In the genomic region with DNA sequence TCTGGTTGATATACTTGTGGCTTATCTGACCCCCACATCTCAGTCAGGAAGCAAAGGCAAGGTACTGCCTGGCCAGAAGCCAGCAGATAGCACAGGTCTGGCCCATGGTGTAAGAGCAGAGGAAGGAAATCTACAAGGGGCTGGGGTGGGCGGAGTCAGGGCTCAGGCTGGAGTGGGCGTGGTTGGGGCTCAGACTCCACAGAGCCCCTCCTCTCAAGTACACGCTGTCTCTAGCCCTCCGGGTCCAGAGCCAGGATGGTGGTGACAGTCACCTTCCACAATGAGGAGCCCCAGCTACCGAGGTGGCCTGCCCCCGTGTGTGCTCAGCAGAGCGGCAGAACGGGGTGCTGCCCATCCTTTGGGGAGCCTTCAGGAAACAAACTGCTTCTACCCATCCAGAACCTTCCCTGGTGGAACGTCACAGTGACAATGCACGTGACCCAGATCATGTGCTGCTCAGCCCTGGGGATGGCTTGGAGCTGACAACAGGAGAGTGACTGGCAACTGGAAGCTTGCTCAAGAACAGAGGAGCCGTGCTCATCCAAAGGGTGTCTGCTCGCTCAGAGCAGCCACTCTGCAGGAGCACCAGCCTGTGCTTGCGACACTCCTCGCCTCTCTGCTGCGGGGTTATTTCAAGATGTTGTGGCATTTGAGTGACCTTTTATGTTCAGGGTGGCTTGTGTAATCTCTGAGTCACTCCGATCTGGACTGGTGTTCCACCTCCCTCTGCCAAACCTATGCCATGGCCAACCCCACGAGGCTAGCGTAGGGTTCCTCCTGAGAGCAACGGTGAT, we compare ENCODE assay signal across 8 mouse cellular contexts. TPM values are rescaled to one million over a fixed set of nuclear protein-coding genes. Genes with fewer than 3 reads are reported as not detected.
DNase-seq lines count a peak whose midpoint lies in the region; ATAC-seq and TF ChIP-seq lines count a peak whose summit lies in the region.

No protein-coding gene starts in this region.

- TF ChIP-seq POLR2A in lung, adult 2 months (IDR thresholded peaks at IDR 0.05; ENCODE audit: borderline replicate concordance, extremely low read depth, low read depth, low read length), result peak; percentile 46; the same call in 1 of the 2 replicates

- H3K4me1 ChIP-seq in intestine, embryonic 15.5 days (replicated peaks), result peaks cover 26% of the 10 kb centered on the region
- H3K4me1 ChIP-seq in lung, adult 2 months (ENCODE audit: control insufficient read depth, insufficient read depth, low read length), result peaks cover 20% of the 10 kb centered on the region
- peaks cover 9% of the 10 kb centered on the region for H3K4me1 ChIP-seq in neural tube, embryonic 13.5 days (replicated peaks)

- no peaks in the 10 kb centered on the region for H3K27me3 ChIP-seq in intestine, embryonic 15.5 days (replicated peaks)
- H3K27me3 ChIP-seq in neural tube, embryonic 13.5 days, result no peaks in the 10 kb centered on the region

- TF ChIP-seq CTCF in lung, adult 2 months (IDR thresholded peaks at IDR 0.05; ENCODE audit: insufficient read depth, low read length), result no peak

- ATAC-seq in intestine, embryonic 15.5 days, result peak; percentile 77
- ATAC-seq in neural tube, embryonic 13.5 days (ENCODE audit: low read depth), result peak; percentile 78

- H3K27ac ChIP-seq in intestine, embryonic 15.5 days, result peak overlapping the region; percentile 36; the same call in 1 of the 2 replicates
- H3K27ac ChIP-seq in neural tube, embryonic 13.5 days (replicated peaks), result no peak overlapping the region

- no peaks in the 10 kb centered on the region for H3K36me3 ChIP-seq in intestine, embryonic 15.5 days
- no peaks in the 10 kb centered on the region for H3K36me3 ChIP-seq in neural tube, embryonic 13.5 days

- no peaks in the 10 kb centered on the region for H3K9me3 ChIP-seq in intestine, embryonic 15.5 days
- H3K9me3 ChIP-seq in neural tube, embryonic 13.5 days, result no peaks in the 10 kb centered on the region

- peak overlapping the region; percentile 22; the same call in 1 of the 2 replicates for H3K4me3 ChIP-seq in intestine, embryonic 15.5 days (replicated peaks)
- peak overlapping the region; percentile 12 for H3K4me3 ChIP-seq in lung, adult 2 months (replicated peaks; ENCODE audit: extremely low read depth, low read depth, low read length)
- H3K4me3 ChIP-seq in neural tube, embryonic 13.5 days, result peak overlapping the region; percentile 15; the same call in 1 of the 2 replicates

- peak; percentile 73 for DNase-seq in urinary bladder, postnatal 14 days (ENCODE audit: low spot score)
- DNase-seq in urinary bladder, adult 2 months (ENCODE audit: low spot score), result no peak
- peak; percentile 63 for DNase-seq in c-Kit-positive CD71-negative TER-119-negative erythroid progenitor cells, embryonic 14.5 days (ENCODE audit: low read depth)
- peak; percentile 85 for DNase-seq in gonadal fat pad, adult 2 months (ENCODE audit: low read depth)
- peak; percentile 65 for DNase-seq in lung, adult 2 months
- no peak for DNase-seq in frontal cortex, postnatal 36 days (ENCODE audit: low spot score in 2 of 2)

- peak overlapping the region; percentile 67 for H3K4me2 ChIP-seq in intestine, embryonic 15.5 days (replicated peaks)
- peak overlapping the region; percentile 48 for H3K4me2 ChIP-seq in neural tube, embryonic 13.5 days

- WGBS in intestine, embryonic 15.5 days, result 31% methylated on average over 19 of the region's 19 CpGs
- 16% methylated on average over 19 of the region's 19 CpGs for WGBS in lung, adult 2 months
- WGBS in neural tube, embryonic 13.5 days, result 39% methylated on average over 19 of the region's 19 CpGs

- H3K9ac ChIP-seq in intestine, embryonic 15.5 days, result 0 out of 2 replicates have a peak overlapping the region, but pooled peaks have one; percentile 28
- peak overlapping the region; percentile 48; the same call in 1 of the 2 replicates for H3K9ac ChIP-seq in neural tube, embryonic 13.5 days

RNA-seq across cellular contexts. Expression of a gene that starts 9.3 kb away (rescaled TPM):
- 19.5 and 26.9 TPM in 2 replicates for polyA plus RNA-seq in urinary bladder, adult 2 months (2012; rRNA removed)
- 3.8 and 4.6 TPM in 2 replicates for polyA plus RNA-seq in gonadal fat pad, adult 2 months (2012; rRNA removed)
- polyA plus RNA-seq in intestine, embryonic 15.5 days (2015; fragmentation: Nextera tagmentation; extraction: Ambion mirVana), result 2.1 and 2.8 TPM in 2 replicates
- 33.3 and 39.0 TPM in 2 replicates for polyA plus RNA-seq in lung, adult 2 months (2012; rRNA removed)
- 3.2 and 3.6 TPM in 2 replicates for polyA plus RNA-seq in neural tube, embryonic 13.5 days (2015; fragmentation: Nextera tagmentation; extraction: Ambion mirVana)

RNA-seq across cellular contexts. Expression of a gene that starts 15.4 kb away (rescaled TPM):
- 62.6 and 71.8 TPM in 2 replicates for polyA plus RNA-seq in urinary bladder, adult 2 months (2012; rRNA removed)
- 34.1 and 35.3 TPM in 2 replicates for polyA plus RNA-seq in gonadal fat pad, adult 2 months (2012; rRNA removed)
- polyA plus RNA-seq in intestine, embryonic 15.5 days (2015; fragmentation: Nextera tagmentation; extraction: Ambion mirVana), result 183 and 225 TPM in 2 replicates
- 58.6 and 66.5 TPM in 2 replicates for polyA plus RNA-seq in lung, adult 2 months (2012; rRNA removed)
- 66.3 and 75.0 TPM in 2 replicates for polyA plus RNA-seq in neural tube, embryonic 13.5 days (2015; fragmentation: Nextera tagmentation; extraction: Ambion mirVana)

RNA-seq across cellular contexts. Expression of a gene that starts 40.5 kb away (rescaled TPM):
- 37.4 and 52.8 TPM in 2 replicates for polyA plus RNA-seq in urinary bladder, adult 2 months (2012; rRNA removed)
- 23.9 and 26.5 TPM in 2 replicates for polyA plus RNA-seq in gonadal fat pad, adult 2 months (2012; rRNA removed)
- 2.5 and 2.8 TPM in 2 replicates for polyA plus RNA-seq in intestine, embryonic 15.5 days (2015; fragmentation: Nextera tagmentation; extraction: Ambion mirVana)
- 28.0 and 33.6 TPM in 2 replicates for polyA plus RNA-seq in lung, adult 2 months (2012; rRNA removed)
- 1.4 and 1.5 TPM in 2 replicates for polyA plus RNA-seq in neural tube, embryonic 13.5 days (2015; fragmentation: Nextera tagmentation; extraction: Ambion mirVana)

RNA-seq across cellular contexts. Expression of a gene that starts 45.6 kb away (rescaled TPM):
- polyA plus RNA-seq in urinary bladder, adult 2 months (2012; rRNA removed), result 149 and 150 TPM in 2 replicates
- polyA plus RNA-seq in gonadal fat pad, adult 2 months (2012; rRNA removed), result 95.2 and 117 TPM in 2 replicates
- 128 and 141 TPM in 2 replicates for polyA plus RNA-seq in intestine, embryonic 15.5 days (2015; fragmentation: Nextera tagmentation; extraction: Ambion mirVana)
- 166 and 187 TPM in 2 replicates for polyA plus RNA-seq in lung, adult 2 months (2012; rRNA removed)
- polyA plus RNA-seq in neural tube, embryonic 13.5 days (2015; fragmentation: Nextera tagmentation; extraction: Ambion mirVana), result 73.4 and 101 TPM in 2 replicates

RNA-seq across cellular contexts. Expression of a gene that starts 49.5 kb away (rescaled TPM):
- polyA plus RNA-seq in urinary bladder, adult 2 months (2012; rRNA removed), result 18.0 and 20.5 TPM in 2 replicates
- 12.2 and 13.9 TPM in 2 replicates for polyA plus RNA-seq in gonadal fat pad, adult 2 months (2012; rRNA removed)
- 7.5 and 10.3 TPM in 2 replicates for polyA plus RNA-seq in intestine, embryonic 15.5 days (2015; fragmentation: Nextera tagmentation; extraction: Ambion mirVana)
- 40.9 and 51.2 TPM in 2 replicates for polyA plus RNA-seq in lung, adult 2 months (2012; rRNA removed)
- 2.1 TPM in 2 replicates for polyA plus RNA-seq in neural tube, embryonic 13.5 days (2015; fragmentation: Nextera tagmentation; extraction: Ambion mirVana)

Comparison
In these comparisons a context has a peak if more than half of its experiments do, and no peak if none do; other contexts are left out.
1. DNase-seq: peak in urinary bladder, postnatal 14 days (single experiment), c-Kit-positive CD71-negative TER-119-negative erythroid progenitor cells, embryonic 14.5 days (single experiment), gonadal fat pad, adult 2 months (single experiment) and lung, adult 2 months (single experiment); none in urinary bladder, adult 2 months (single experiment) and frontal cortex, postnatal 36 days (0 of 2).
2. Peak in every context shown above with its lines, with median percentiles within 50 percentile points of each other: H3K4me3 ChIP-seq.